Mouse (Mus musculus) adrenal gland, adult (tissue): ENCODE results near the gene Pir.

Experiments
- DNase-seq, 2 experiments: peaks; one replicate each; pipeline ENCODE4 v3.0.0; 2022 to 2023; ENCODE audit warnings: low spot score in 1 of 2; ENCODE audit not compliant: inconsistent age in 2 of 2

Pir gene

DNA sequence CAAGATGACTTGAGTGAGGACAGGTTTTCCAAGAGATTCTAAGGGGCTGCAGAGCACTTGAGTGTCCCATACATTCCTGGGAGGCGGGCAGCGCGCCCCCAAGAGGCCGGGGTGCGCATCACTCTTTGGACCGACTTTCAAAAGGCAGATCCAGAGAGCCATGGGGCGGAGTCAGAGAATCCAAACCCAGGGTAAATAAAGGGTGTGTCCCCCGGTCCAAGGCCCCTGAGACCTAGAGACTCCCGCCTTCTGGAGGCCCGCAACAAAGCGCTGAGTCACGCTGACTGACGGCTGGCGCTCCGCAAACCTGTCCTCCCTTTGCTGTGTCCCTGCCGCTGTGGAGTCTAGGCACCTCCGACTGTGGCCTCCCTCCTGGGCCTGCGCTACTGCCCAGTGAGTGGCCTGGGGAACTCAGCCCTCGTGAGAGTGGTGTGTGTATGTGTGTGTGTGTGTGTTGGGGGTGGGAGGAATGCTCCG, at the start of gene Pir:
Pir (plus strand) TSS at position 87 of the 477 bp plus-strand sequence.
- peak; percentile 60 to 81 for DNase-seq

DNA sequence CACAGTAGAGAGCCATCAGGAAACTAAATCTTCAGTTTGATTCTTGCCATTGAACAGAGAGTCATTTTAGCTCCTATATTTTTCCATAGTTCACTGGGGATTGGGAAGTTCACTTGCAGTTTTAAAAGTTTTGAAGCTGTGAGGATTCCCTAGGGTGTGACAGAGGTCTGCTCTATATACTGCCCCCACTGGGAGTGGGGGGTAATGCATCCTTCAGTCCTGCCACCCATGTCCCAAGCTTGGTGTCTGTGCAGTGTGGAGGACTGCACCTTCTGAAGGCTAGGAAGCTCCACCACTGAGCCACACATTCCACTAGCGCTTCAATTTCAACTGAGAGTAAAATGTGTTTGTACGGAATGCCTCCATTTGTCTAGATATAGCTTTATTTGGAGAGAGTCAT, 47.2 kb upstream of the Pir start:
- peak; percentile 2 to 37 for DNase-seq

DNA sequence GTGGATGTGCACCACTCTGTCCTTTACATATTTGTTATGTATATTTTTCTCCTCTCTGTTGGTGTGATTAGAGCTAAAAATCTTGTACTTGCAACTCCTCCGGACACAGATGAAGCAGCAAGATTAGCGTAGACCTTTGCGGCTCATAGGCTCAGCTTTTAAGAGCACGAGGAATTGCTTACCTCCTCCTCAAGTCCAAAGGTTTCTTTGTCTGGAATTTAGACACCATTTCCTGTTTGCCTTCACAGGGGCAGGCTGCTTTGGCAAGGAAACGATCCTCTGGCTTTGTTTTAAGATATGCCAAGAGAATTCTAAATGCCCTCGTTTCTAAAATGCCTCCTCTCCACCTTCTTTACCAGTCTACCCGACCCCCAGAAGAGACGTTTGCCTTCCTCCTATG, 35.8 kb upstream of the Pir start:
- DNase-seq: no peak

DNA sequence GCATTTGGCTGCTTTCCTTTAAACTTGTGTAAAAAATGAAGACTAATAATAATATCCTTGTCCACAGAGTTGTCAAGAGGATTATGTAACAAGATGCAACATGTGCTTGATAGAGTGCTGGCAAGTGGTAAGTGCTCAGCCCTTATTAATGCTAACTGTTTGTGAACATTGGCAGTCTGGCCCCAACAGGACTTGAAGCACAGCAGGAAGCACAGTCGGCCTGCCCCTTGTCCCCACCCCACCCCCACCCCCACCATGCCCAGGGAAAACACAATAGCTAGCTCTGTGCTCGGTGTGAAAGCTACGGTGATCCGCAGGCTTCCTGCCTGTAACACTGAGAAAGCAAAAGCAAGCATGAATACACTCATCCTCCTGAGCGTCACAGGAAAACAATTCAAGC, 23.5 kb upstream of the Pir start:
- no peak for DNase-seq

DNA sequence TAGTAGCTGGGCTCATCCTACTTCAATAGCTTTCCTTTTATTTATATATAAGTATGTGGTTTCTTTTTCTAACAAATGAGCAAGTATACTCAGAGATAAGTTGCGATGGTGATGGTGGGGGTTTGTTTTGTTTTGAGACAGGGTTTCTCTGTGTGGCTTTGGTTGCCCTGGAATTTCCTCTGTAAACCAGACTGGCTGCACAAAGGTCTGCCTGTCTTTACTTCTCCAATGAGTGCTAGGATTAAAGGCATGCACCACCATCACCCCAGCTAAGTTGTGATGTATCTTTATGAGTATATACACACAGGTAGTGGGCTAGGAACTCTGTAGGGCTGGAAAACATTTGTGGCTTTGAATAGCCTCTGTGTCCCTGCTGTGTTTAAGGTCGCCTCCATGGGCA, 22.4 kb upstream of the Pir start:
- DNase-seq: no peak

DNA sequence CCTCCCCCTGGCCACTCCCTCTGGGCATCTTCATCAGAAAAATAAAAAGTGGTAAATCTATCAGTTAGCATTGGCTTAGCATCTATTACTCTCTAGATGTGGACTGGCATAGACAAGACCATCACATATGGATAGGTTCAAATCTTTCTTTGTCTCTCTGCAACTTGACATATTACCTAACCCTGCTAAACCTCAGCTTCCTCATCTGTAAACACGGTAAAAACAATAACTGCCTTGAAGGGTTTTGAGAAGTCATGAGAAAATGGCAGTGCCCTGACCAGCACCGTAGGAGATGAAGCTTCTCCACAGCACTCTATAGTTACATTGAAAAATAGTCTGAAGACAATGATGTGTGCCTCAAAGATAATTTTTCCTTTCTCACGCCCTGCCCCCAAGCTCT, 12.6 kb upstream of the Pir start:
- no peak for DNase-seq

DNA sequence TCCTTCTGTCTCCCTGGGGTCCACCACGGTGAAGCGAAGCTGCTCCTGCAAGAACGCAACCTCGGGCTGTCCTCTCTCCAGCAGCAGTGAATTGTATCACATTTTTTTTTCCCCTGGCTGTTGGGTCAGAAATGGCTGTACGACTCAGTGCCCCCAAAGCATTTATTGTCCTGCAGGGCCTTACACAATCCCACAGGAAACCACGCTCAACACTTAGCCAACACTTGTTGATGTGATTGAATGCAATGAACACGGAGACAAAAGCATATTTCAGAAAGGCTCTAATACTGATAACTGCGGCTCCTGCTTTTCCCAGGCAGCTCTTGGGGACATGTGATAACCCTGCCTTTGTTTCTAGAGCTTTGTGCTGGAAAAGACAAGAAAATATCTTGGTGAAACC, 11.1 kb upstream of the Pir start, which contains the start of gene Bmx:
Bmx (minus strand) TSS at position 137 of the 400 bp plus-strand sequence.
- DNase-seq: no peak

DNA sequence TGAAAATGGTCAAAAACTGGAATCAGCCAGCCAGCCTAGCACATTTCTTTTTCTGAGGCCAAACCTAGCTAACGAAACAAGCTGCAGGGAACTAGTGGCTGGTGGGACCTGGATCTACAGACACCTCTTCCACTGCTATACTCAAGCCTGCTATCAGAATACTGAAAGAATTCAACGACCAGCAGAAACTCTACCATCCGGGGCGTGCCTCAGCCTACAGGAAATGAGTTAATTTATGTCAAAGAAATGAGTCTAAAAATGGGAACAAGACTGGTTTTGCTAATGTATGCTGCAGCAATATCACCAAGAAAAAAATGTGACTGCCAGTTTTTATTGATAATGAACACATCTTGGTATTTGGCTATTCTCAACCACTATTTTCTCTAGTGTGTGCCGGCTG, 10.5 kb upstream of the Pir start:
- no peak for DNase-seq

DNA sequence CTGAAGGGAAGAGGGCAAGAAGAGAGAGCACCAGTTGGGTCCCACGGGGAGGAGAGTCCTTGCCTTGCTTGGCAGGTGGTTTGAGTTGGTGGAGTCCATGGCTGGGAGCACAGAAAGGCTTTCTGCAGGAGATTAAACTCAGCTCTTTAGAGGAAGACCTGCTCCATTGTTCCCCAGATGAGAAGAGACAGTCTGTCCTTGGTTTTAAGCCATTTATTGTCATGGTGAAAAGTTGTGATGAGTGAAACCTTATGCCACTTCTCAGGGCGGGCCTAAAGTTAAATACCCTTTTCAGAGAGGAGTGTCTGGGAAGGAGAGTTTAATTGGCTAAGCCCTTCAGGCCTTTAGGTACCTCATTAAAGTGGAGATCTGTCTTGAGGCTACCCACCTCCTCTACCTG, 6.9 kb upstream of the Pir start:
- no peak for DNase-seq

DNA sequence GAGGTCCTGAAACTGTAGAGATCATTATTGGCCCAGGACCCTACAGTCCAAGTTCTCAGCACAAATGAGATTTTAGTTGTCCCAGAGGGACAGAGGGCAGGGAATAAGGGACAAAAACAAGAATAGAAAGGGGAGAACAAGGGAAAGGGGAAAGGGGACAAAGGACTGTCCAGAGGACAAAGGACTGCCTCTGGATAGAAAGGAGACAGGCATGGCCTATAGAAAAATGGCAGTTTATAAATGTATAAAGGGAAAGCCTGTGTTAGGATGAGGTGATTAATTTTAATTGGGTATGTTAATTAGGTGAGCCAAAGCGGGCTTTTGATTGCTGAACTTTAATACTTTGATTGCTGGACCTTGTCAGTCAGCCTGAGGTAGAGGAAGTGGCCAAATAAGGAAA, 4.3 kb upstream of the Pir start:
- DNase-seq: no peak

DNA sequence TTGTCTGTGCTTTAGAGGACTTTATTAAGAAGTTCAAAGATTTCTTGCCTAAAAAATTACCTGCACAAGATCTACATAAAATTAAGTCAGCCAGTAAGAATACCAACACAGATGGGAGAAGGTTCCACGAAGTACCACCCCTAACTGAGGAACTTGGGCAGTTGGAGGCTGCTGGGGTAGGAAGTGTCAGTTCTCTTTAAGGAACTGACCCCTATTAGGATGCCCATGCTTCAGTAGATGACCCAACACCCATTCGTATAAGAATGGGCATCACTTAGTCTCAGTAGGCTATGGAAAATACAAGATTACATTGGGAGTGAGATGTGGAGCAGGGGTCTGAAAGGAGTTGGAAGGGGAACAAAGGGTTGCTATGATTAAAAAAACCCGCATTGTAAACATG, 1.4 kb downstream of the Pir start:
- DNase-seq: no peak

DNA sequence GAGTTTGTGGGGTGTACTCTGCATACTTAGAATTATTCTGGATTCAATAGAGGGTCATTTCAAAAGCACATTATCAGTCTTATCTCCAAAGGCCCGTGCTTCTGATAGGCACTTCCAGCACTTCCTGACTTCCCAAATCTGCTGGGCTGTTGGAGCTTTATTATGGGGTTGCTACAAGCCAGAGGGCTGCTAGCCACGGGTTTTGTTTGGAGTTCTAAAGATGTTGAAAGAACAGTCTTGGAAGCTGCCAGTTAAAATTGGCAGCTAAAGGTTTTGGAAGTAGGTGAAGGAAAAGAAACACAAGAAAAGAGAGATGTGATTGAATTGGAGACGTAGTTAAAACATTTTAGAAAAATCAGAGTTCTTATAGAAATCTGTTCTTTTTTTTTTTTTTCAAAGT, 6.4 kb downstream of the Pir start:
- DNase-seq: no peak

DNA sequence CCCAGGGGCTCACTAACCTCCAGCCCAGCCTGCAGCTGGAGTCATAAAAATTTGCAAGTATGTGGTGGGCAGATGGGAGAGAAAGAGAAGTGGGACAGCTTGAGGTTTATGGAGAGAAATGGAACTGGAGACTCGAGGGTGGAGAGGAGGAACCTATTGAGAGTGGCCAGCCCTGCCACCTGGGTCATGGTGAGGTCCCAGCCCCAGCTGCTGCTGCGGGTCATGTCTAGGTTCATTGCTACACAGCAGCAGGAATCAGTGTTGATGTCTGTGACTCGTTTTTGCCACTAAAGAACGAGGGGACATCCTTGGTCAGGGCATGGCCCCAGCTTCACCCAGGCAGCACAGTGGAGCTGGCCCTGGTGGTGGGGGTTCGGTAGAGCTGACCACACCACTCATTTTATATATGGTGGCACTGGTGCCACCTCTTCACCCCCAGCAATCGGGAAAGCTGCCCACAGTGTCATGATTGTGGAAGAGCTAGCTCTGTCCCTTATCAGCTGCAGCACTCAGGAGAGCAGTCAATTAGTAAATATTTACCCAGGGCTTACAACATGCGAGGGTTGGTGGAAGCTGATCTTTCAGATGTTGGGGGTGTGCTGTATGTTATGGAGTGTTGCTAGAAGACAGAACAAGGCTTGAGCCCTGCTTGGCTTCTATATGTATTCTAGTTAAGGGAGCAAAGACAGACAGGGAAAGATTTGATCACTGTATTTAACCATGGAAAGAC, 11.9 kb downstream of the Pir start:
- DNase-seq: no peak

DNA sequence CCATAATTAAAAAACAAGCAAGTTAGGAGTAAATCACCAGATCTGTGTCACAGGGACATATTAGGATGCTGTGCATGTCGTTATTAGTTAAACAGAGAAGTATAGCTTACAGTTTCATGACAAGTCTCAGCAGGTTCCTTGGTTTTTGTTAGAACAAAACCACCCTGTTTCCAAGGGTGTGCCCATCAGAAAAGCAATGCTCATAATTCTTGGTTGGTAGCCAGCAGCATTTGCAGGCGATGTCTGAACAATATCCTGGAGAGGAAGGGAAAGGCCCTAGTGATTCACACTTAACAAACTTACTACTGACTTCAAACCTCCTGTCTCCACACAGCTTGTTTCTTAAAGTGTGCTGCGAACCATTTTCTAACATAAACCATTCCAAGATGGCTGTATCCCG, 14.6 kb downstream of the Pir start:
- no peak for DNase-seq

DNA sequence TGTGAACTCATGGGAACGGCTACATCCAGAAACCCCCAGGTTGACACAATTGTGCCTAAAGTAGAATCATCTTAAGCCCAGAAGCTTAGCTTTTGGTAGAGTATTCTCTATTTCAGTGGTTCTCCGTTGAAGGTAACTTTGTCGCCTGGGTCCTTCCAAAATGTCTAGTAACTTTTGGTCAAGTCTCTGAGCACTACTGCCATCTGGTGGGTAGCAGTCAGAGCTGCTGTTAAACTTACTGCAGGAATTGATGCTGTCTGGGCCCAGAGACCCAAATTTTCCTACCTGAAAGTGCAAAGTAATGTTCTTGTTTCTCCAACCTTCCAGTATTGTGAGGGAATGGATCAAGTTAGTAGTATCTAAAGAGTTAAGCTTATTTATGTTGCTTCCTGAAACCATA, 17.9 kb downstream of the Pir start:
- DNase-seq: peak in 1 of 2 experiments; percentile 57

DNA sequence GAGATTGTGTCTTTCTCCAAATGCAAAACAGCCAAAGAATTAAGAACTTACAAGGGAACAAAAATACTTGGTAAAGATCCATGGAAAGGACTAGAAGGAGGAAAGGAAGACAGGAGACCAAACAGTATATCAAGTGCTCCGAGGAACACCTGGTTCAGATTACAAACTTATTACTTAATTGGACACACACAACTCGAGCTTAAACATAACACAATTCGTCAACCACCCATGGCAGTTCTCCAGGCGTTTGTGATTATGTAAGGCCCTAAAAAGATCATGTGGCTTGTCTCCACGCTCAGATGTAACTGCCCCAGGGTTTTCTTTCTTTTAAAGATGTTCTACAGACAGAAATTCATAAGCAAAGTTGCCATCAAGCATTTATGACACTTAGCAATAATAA, 22.0 kb downstream of the Pir start:
- DNase-seq: peak in 1 of 2 experiments; percentile 42

DNA sequence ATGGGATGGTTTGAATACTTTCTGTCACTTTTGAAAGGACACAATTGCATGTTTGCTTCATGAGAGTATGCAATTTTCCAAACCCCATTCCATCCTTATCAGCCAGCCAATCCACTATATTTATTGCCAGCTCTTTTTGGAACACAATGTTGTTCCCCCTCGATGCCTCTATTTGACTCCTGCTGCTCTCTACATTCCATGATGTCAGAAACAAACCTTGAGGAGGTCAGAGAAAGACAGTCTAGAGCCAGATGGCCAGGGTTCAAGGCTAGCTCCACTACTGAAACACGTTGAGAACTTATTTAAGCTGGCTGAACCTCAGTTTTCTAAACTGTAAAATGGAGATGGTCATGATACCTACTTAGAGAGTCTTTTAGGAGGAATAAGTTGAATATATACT, 37.1 kb downstream of the Pir start:
- peak; percentile 36 to 47 for DNase-seq

DNA sequence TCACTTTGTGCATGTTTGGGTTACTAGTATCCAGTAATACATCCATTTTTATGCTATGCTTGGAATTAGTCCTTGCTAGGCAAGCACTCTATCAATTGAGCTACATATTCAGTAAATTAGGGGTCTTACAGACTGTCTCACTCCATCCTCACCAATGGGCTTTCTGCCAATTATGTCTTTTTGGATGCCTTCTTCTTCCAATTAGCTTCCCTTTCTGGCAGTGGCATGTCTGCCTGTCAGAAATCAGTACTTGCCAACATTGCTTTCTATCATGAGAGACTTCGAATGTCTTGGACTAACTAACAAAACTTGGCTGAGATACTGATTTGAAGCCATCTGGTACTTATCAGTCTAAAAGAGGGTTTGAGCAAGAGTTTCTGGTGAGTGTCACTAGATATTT, 44.7 kb downstream of the Pir start:
- DNase-seq: no peak

DNA sequence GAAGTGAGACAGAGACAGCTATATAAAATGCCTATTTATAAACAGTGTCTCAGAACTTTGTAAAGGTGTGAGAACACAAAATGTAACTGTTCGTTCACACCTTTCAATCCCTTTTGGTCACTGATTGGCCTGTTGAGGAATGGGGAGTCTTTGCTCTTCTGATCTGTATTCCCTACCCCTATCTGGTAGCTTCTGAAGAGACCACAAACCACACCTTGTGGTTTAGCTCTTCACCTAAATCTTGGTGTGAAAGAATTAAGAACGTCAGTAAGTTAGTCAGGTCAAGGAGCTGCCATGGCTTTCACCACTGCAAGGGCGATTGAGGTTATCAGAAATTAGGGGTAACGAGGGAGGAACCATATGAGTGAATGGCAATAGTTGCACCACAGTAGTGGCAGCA, 49.4 kb downstream of the Pir start:
- DNase-seq: no peak

DNA sequence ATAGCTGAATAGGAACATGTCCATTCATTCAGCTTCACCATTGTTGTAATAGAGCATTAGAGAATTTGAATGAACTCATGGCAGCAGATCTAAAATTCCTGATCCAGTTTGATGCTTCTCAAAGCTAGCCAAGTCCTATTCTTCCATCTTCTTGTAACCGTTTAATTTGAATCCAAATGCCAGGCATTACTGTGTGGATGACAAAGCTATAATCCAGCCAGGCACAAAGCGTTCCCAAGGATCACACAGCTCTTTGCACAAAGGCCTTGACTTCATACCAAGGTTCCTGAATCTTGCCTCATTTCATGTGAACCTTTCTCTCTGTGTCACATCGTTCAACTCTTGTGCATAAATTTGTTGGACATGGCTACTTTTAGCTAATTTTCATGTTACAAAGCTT, 50.9 kb downstream of the Pir start:
- DNase-seq: peak; percentile 52 to 63

DNA sequence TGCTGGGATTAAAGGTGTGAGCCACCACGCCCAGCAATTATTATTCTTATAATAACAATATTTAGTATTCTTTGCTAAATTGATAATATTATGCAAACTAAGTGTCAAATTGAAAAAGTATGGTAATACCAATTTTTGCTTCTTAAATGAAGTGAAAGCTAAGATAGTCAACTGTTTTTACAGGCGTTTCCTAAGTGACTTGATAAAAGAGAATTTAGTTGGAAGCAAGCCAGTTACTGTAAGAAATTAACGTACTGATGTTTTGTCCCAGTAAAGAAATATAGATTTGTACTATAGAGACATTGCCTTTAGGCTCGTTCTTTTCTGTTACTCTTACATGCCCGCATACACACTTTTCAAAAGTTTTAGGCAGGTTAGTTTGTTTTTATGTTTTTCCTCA, 53.3 kb downstream of the Pir start:
- no peak for DNase-seq

DNA sequence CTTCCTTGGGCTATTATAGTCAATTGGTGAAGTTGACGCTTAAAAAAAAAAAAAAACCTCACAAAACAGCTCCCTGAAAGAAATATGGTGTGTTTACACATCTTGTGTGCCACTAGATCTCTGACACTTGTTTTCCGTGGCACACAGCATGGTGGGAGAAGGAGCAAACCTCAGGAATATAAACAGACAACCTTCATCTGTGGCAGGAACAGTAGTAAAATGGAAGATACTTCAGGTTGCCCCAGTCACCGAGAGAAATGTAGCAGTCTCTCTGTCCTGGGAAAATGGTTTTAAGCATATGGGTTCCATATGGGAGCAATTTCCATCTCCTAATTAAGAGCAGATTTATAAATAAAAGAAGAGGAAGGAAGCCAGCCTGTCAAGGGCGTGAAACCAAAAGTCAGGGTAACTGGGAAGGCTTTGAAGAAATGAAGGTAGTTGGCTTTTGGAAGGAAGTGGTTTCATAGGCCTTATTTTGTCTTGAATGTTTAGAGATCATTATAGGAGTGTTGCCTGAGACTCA, 54.3 kb downstream of the Pir start:
- DNase-seq: no peak

DNA sequence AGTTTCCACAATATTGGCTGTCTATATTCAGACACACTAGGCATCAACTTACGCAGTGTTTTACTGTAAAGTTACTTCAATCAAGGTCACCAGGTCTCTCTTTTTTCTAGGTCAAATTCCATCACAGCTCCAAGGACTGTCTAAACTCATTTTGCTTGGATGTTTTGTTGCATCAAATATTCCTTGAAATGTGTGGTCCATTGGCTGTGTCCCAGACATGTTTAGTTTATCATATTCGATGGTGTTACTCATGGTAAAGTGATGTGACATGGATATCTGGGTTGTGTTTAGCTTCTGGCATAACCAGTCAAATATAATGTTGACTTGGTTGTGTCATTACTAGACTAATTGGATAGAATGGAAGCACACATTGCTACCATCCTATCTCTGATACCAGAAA, 61.2 kb downstream of the Pir start:
- DNase-seq: no peak
